Mouse (Mus musculus) forebrain, embryonic 16.5 days (tissue): ENCODE results near the gene Mapt. TPM values are rescaled to one million over a fixed set of nuclear protein-coding genes. Genes with fewer than 3 reads are reported as not detected.

Source experiments
- ATAC-seq: fragments of 200-750 bp; cut with Nextera tagmentation; 2 replicates; pipeline ENCODE4 v1.8.0; 2017; ENCODE audit warnings: mild to moderate bottlenecking, moderate library complexity
- H3K27ac ChIP-seq: fragments of 300-500 bp; sonication (generic); 2 replicates; pipeline ENCODE4 v1.5.1; 2014; ENCODE audit warnings: low read length, control low read depth
- H3K27me3 ChIP-seq: fragments of 300-500 bp; sonication (generic); replicated peaks from 2 replicates; pipeline ENCODE4 v1.6.1; 2014; ENCODE audit warnings: low read length; ENCODE audit not compliant: control insufficient read depth, insufficient read depth
- H3K36me3 ChIP-seq: fragments of 300-500 bp; sonication (generic); 2 replicates; pipeline ENCODE4 v1.6.1; 2014; ENCODE audit not compliant: control insufficient read depth, insufficient read depth
- H3K4me1 ChIP-seq: fragments of 300-500 bp; sonication (generic); replicated peaks from 2 replicates; pipeline ENCODE4 v1.6.1; 2014; ENCODE audit warnings: low read length; ENCODE audit not compliant: control insufficient read depth, insufficient read depth
- H3K4me2 ChIP-seq: fragments of 300-500 bp; sonication (generic); 2 replicates; pipeline ENCODE4 v1.6.1; 2014; ENCODE audit warnings: mild to moderate bottlenecking, low read length, control low read depth
- H3K4me3 ChIP-seq: fragments of 300-500 bp; sonication (generic); replicated peaks from 2 replicates; pipeline ENCODE4 v1.5.1; 2014; ENCODE audit warnings: mild to moderate bottlenecking, low read length, control low read depth
- H3K9ac ChIP-seq: fragments of 300-500 bp; sonication (generic); replicated peaks from 2 replicates; pipeline ENCODE4 v1.6.1; 2014; ENCODE audit warnings: low read depth, low read length, control low read depth
- H3K9me3 ChIP-seq: fragments of 300-500 bp; sonication (generic); 2 replicates; pipeline ENCODE4 v1.6.1; 2016; ENCODE audit warnings: low read length; ENCODE audit not compliant: control insufficient read depth
- WGBS: fragments of 180-500 bp; shearing (Covaris S2); extraction: QIAGEN DNeasy Blood & Tissue Kit; methylation state at CpG from one replicate; pipeline ENCODE4 v1.1.7; 2014; 5-methylcytosine and 5-hydroxymethylcytosine counted together
- microRNA-seq: library from miRNA; unstranded; fragments of <30 nt; microRNA quantifications from one replicate; pipeline ENCODE4, GENCODE M21; 2017
- polyA plus RNA-seq: library from polyadenylated mRNA; unstranded; fragments of >200 nt; fragmentation: Nextera tagmentation; extraction: Ambion mirVana; gene quantifications from 2 replicates; pipeline ENCODE4 v1.2.1, GENCODE M21; 2015

The Mapt gene
- polyA plus RNA-seq, 1 experiment from 2014 or later: 864 TPM

DNA sequence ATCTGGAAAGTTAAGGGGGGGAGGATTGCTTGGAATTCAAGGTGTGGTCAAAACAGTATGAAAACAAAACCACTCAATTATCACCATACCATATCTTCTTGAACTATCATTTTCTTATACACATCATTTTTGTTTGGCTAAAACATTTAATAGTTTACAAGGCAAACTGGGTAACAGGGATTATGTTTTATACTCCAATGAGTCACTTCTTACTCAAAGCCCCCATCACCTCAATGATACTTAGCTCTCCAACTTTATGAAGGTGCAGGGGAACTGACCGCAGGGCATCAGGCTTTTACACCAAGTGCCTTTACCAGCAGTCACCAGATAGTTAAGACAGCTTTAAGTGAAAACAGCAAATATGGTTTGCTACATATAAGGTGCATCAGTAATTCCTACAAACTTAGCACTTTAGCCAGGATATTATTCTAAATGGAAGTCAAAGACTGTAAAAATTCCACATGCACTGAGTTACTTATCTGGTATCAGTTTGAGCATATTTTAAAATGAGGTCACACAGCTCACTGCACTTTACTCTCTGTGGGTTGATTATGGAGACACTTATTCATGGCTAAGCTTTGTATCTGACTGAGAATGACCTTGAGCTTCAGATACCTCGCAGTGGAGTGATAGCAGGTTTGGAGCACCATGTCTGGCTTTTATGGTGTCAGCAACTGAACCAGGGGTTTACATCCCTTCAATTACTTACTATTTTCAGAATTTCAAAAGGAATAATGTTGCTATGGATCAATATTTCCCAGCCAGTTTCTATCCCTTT lies 132.8 kb downstream of the Mapt start:
- Histone ChIP-seq H3K4me1 (no peaks in the 10 kb centered on the region), H3K4me3 (no peak overlapping the region), H3K36me3 (peaks cover 2% of the 10 kb centered on the region; the same call in 1 of the 2 replicates), H3K9me3 (no peaks in the 10 kb centered on the region), H3K27me3 (no peaks in the 10 kb centered on the region), H3K9ac (no peak overlapping the region), H3K4me2 (no peak overlapping the region), H3K27ac (no peak overlapping the region)
- 93% methylated on average over 2 of the region's 2 CpGs for WGBS
- no peak for ATAC-seq

DNA sequence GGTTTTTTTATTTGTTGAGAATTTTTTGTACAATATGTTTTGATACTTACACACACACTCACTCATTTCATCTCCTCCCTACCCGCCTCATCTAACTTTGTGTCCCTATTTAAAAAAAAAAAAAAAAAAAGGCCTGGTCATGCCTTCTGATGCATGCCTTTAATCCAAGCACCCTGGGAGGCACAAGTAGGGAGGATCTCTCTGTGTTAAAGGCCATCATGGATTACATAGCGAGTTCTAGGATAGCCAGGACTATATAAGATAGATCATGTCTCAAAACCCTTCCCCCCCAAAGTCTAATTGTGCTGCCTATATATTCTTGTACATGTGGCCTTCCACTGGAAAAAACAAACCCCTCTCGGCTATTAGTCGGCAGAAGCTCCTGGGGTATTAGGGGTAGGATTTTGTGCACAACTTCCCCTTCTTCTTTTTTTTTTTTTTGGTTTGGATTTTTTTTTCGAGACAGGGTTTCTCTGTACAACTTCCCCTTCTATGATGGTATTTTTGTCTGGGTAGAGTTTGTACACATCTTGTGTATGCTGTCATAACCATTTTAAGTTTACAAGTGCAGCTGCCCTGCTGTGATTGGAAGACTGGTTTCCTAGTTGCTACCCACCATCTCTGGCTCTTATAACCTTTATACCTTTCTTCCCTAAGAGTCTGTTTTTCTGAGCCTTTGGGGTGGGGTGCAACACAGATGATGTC lies 136.4 kb downstream of the Mapt start:
- Histone ChIP-seq H3K4me2 (no peak overlapping the region), H3K36me3 (peaks cover 2% of the 10 kb centered on the region), H3K27ac (no peak overlapping the region), H3K4me1 (no peaks in the 10 kb centered on the region), H3K27me3 (no peaks in the 10 kb centered on the region), H3K9me3 (no peaks in the 10 kb centered on the region), H3K4me3 (no peak overlapping the region), H3K9ac (no peak overlapping the region)
- ATAC-seq: no peak
- WGBS: 87% methylated on average over 5 of the region's 5 CpGs

DNA sequence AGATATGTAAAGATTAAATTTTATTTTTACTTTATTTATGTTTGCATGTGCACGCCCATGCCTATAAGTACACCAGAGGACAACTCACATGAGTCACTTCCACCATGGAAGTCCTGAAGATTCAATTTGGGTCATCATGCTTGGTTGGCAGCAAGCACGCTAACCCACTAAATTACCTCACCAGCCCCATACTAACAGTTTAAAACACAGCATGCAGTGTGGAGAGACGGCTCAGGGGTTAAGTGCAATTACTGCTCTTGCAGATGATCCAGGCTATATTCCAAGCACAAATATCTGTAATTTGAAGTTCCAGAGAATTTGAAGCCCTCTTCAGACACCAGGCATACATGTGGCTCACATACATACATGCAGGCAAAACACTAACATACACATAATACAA lies 145.1 kb downstream of the Mapt start:
- peaks cover 3% of the 10 kb centered on the region; the same call in 1 of the 2 replicates for H3K36me3 ChIP-seq
- no peaks in the 10 kb centered on the region for H3K4me1 ChIP-seq
- no peak overlapping the region for H3K4me2 ChIP-seq
- 87% methylated on average over 3 of the region's 3 CpGs for WGBS
- H3K9ac ChIP-seq: no peak overlapping the region
- ATAC-seq: no peak
- H3K27me3 ChIP-seq: no peaks in the 10 kb centered on the region
- no peak overlapping the region for H3K4me3 ChIP-seq
- no peaks in the 10 kb centered on the region for H3K9me3 ChIP-seq
- H3K27ac ChIP-seq: no peak overlapping the region

DNA sequence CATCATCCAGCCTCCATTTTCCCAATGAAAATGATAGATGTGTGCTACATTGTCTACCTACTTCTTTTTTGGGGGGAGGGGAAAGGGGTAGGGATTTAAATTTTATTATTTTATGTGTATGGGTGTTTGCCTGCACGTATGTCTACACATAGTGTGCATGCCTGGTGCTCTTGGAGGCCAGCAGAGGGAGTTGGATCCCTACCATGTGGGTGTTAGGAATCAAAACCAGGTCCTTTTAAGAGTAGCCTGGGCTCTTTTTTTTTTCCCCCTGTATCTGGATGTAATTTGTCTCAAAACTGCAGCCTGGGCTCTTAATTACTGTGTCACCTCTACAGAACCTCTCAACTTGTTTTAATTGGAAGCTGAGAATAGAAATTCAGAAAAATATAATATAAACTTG lies 148.4 kb downstream of the Mapt start:
- Histone ChIP-seq H3K4me2 (no peak overlapping the region), H3K4me1 (no peaks in the 10 kb centered on the region), H3K27ac (no peak overlapping the region), H3K36me3 (peaks cover 3% of the 10 kb centered on the region; the same call in 1 of the 2 replicates), H3K27me3 (no peaks in the 10 kb centered on the region), H3K9ac (no peak overlapping the region), H3K9me3 (no peaks in the 10 kb centered on the region), H3K4me3 (no peak overlapping the region)
- ATAC-seq: no peak
- WGBS: 58% methylated on average over 1 of the region's 1 CpGs

Small RNA genes lying within 50 kb of the gene (microRNA-seq; reads per million reads assigned to microRNA genes)
- not detected for gene Gm47310

Other genes with a start within 250 kb of the Mapt start
- 5.2 and 6.3 TPM in 2 replicates for gene Crhr1, start 98.5 kb upstream of the Mapt start, polyA plus RNA-seq
- not detected in 2 replicates for gene Sppl2c, start 45.1 kb upstream of the Mapt start, polyA plus RNA-seq
- gene Kansl1, start 237.5 kb downstream of the Mapt start, polyA plus RNA-seq: 32.5 and 32.7 TPM in 2 replicates